Mouse (Mus musculus) forebrain, postnatal 0 days (tissue): ENCODE measurements around the gene Sele. TPM values are rescaled to one million over a fixed set of nuclear protein-coding genes. Genes with fewer than 3 reads are reported as not detected.

Source experiments
- ATAC-seq: fragments of 200-750 bp; cut with Nextera tagmentation; 2 replicates; pipeline ENCODE4 v1.8.0; 2017; ENCODE audit warnings: mild to moderate bottlenecking, moderate library complexity
- DNase-seq: peaks from one replicate; pipeline ENCODE4 v3.0.0-alpha.2; 2015
- H3K27ac ChIP-seq: fragments of 300-500 bp; sonication (generic); 2 replicates; pipeline ENCODE4 v1.5.1; 2014; ENCODE audit warnings: low read depth, mild to moderate bottlenecking, antibody characterized with exemption, low read length, moderate library complexity, mixed read lengths
- H3K27me3 ChIP-seq: fragments of 300-500 bp; sonication (generic); 2 replicates; pipeline ENCODE4 v1.6.1; 2014; ENCODE audit warnings: mild to moderate bottlenecking, low read length, mixed read lengths; ENCODE audit not compliant: insufficient read depth
- H3K36me3 ChIP-seq: fragments of 300-500 bp; sonication (generic); 2 replicates; pipeline ENCODE4 v1.6.1; 2014; ENCODE audit warnings: mild to moderate bottlenecking, moderate library complexity; ENCODE audit not compliant: insufficient read depth
- H3K4me1 ChIP-seq: fragments of 300-500 bp; sonication (generic); 2 replicates; pipeline ENCODE4 v1.6.1; 2014; ENCODE audit warnings: antibody characterized with exemption; ENCODE audit not compliant: insufficient read depth
- H3K4me2 ChIP-seq: fragments of 300-500 bp; sonication (generic); 2 replicates; pipeline ENCODE4 v1.6.1; 2014; ENCODE audit warnings: low read depth, mild to moderate bottlenecking, moderate library complexity
- H3K4me3 ChIP-seq: fragments of 300-500 bp; sonication (generic); 2 replicates; pipeline ENCODE4 v1.5.1; 2014; ENCODE audit warnings: low read depth, low read length, mixed read lengths
- H3K9ac ChIP-seq: fragments of 300-500 bp; sonication (generic); 2 replicates; pipeline ENCODE4 v1.6.1; 2014; ENCODE audit warnings: mild to moderate bottlenecking
- H3K9me3 ChIP-seq: fragments of 300-500 bp; sonication (generic); 2 replicates; pipeline ENCODE4 v1.6.1; 2016; ENCODE audit warnings: low read length
- CTCF ChIP-seq: sonication (generic); IDR thresholded peaks from 2 replicates; pipeline ENCODE4 v1.5.1; 2016; ENCODE audit warnings: antibody characterized with exemption, control low read depth, low read depth
- whole genome bisulfite sequencing: fragments of 180-500 bp; shearing (Covaris S2); extraction: QIAGEN DNeasy Blood & Tissue Kit; methylation state at CpG from one replicate; pipeline ENCODE4 v1.1.7; 2014; 5-methylcytosine and 5-hydroxymethylcytosine counted together
- polyA plus RNA-seq: library from polyadenylated mRNA; unstranded; fragments of >200 nt; fragmentation: Nextera tagmentation; extraction: Ambion mirVana; gene quantifications from 2 replicates; pipeline ENCODE4 v1.2.1, GENCODE M21; 2015
- total RNA-seq: library from RNA; depleted of rRNA; stranded (reverse); fragments of >200 nt; gene quantifications from 2 replicates; pipeline ENCODE4 v1.2.3, GENCODE M21; 2014

The Sele gene
- total and polyA plus RNA-seq, 2 experiments from 2014 or later = not detected

DNA sequence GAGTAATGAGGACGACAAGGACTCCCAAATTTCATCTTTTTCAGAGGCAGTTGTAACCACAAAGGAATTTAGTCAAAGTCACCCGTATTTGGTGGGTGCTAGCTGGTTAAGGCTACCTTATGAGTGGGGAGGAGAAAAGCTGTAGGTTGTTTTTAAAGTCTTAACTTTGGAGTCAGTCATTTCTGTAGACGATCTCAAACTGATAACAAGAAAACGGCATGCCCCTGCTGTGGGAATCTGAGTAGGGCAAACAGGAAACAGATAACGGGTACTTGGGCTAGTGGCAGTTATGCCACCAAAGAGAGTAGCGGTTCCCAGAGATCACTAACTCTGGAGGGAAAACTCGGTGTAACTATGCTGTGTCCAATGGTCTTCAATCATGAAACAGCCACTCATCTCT, 25.8 kb downstream of the Sele start:
- no peaks in the 10 kb centered on the region for H3K27me3 ChIP-seq
- WGBS = 92% methylated on average over 7 of the region's 7 CpGs

GRCm38 (mm10) chr1:164074606-164075140, 26.6 kb downstream of the Sele start:
- 88% methylated on average over 2 of the region's 2 CpGs for WGBS
- no peaks in the 10 kb centered on the region for H3K27me3 ChIP-seq
- ATAC-seq (no peak), DNase-seq (no peak)
- no peak for TF ChIP-seq CTCF
- no peaks in the 10 kb centered on the region for H3K4me1 ChIP-seq
- no peak overlapping the region for H3K4me3 ChIP-seq
- H3K9ac ChIP-seq = no peak overlapping the region
- no peak overlapping the region for H3K4me2 ChIP-seq
- H3K36me3 ChIP-seq = no peaks in the 10 kb centered on the region
- H3K27ac ChIP-seq = no peak overlapping the region
- H3K9me3 ChIP-seq = no peaks in the 10 kb centered on the region

More for the DNA sequence above, 25.8 kb downstream of the Sele start:
- Histone ChIP-seq H3K36me3 (no peaks in the 10 kb centered on the region), H3K4me3 (no peak overlapping the region), H3K9me3 (no peaks in the 10 kb centered on the region), H3K9ac (no peak overlapping the region), H3K4me2 (no peak overlapping the region), H3K4me1 (no peaks in the 10 kb centered on the region), H3K27ac (no peak overlapping the region)
- ATAC-seq (no peak), DNase-seq (no peak)
- no peak for TF ChIP-seq CTCF

DNA sequence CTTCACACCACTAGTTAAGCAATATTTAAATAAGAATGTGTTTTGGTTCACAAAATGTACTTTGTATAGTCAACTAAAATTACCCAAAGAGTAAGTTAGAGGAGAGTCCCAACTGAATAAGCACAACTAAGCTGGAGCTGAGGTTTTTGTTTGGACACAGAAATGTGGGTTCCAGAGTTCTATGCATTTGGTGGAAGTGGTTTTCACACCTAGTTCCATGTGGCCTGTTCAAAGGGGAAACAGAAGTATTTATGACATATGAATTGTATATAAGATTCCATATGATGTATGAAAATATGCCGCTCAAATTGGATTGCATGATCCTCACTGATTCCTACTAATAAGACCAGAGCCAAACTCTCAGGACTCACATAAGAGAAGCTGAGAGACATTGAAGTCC, 27.4 kb downstream of the Sele start:
- Histone ChIP-seq H3K4me3 (no peak overlapping the region), H3K36me3 (no peaks in the 10 kb centered on the region), H3K9me3 (no peaks in the 10 kb centered on the region), H3K9ac (no peak overlapping the region), H3K4me1 (no peaks in the 10 kb centered on the region), H3K27ac (no peak overlapping the region), H3K4me2 (no peak overlapping the region), H3K27me3 (no peaks in the 10 kb centered on the region)
- ATAC-seq (no peak), DNase-seq (no peak)
- no peak for TF ChIP-seq CTCF
- WGBS = 95% methylated on average over 1 of the region's 1 CpGs

DNA sequence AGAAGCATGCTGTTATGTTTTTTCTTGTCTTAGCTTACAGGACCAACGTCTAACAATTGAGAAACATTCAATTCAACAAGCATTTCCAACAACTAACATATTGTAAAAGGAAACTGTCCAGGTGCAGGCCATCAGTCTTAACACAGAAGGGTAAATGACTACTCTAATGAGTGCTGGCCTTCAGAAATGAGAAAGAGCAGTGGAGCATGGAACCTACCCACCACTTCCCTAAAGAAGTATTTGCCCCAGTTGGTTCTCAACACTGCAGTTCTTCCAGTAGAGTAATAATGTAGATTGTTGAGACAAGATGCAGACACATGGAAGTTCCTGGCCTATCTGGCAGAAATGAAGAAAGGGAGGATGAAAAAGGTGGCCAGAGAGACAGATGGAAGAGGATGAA, 28.4 kb downstream of the Sele start:
- Histone ChIP-seq H3K4me1 (no peaks in the 10 kb centered on the region), H3K27ac (no peak overlapping the region), H3K9ac (no peak overlapping the region), H3K4me2 (no peak overlapping the region), H3K9me3 (no peaks in the 10 kb centered on the region), H3K36me3 (no peaks in the 10 kb centered on the region), H3K4me3 (no peak overlapping the region), H3K27me3 (no peaks in the 10 kb centered on the region)
- DNase-seq = no peak
- 64% methylated on average over 1 of the region's 1 CpGs for WGBS
- no peak for TF ChIP-seq CTCF
- no peak for ATAC-seq

- ATAC-seq (no peak), DNase-seq (no peak)
- WGBS = 90% methylated on average over 3 of the region's 3 CpGs
Observed at GRCm38 (mm10) chr1:164077031-164077430, 29.0 kb downstream of the Sele start.

DNA sequence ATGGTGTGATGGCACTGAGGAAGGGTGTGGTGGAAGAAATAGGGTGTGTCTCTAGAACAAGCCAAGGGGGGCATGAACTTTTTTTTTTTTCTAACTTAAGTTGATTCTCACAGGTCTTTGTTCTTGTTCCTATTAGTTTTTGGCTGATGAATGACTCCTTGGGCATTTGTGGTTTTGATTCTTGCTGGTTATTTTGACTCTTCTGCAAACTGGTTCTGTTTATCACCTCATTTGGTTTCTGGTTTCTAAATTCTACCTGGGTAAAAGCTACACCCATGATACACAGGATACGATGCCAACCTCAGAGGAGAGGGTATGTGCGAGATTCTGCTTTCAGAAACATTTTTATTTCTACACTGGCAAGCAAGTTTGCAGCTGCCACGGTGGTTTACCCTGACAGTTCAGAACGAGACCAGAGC, 30.3 kb downstream of the Sele start:
- no peak overlapping the region for H3K4me3 ChIP-seq
- WGBS = 89% methylated on average over 4 of the region's 4 CpGs
- H3K27me3 ChIP-seq = no peaks in the 10 kb centered on the region
- H3K4me2 ChIP-seq = no peak overlapping the region
- H3K4me1 ChIP-seq = no peaks in the 10 kb centered on the region
- no peak for TF ChIP-seq CTCF
- H3K36me3 ChIP-seq = no peaks in the 10 kb centered on the region
- no peak for DNase-seq
- no peak overlapping the region for H3K27ac ChIP-seq
- ATAC-seq = no peak
- no peaks in the 10 kb centered on the region for H3K9me3 ChIP-seq
- no peak overlapping the region for H3K9ac ChIP-seq

More at GRCm38 (mm10) chr1:164077031-164077430, 29.0 kb downstream of the Sele start:
- Histone ChIP-seq H3K4me1 (no peaks in the 10 kb centered on the region), H3K4me2 (no peak overlapping the region), H3K27me3 (no peaks in the 10 kb centered on the region), H3K27ac (no peak overlapping the region), H3K36me3 (no peaks in the 10 kb centered on the region), H3K9ac (no peak overlapping the region), H3K4me3 (no peak overlapping the region), H3K9me3 (no peaks in the 10 kb centered on the region)
- no peak for TF ChIP-seq CTCF

- DNase-seq (no peak), ATAC-seq (no peak)
Observed at GRCm38 (mm10) chr1:164079091-164079490, 31.1 kb downstream of the Sele start.

More at GRCm38 (mm10) chr1:164079091-164079490, 31.1 kb downstream of the Sele start:
- Histone ChIP-seq H3K4me1 (no peaks in the 10 kb centered on the region), H3K4me3 (no peak overlapping the region), H3K4me2 (no peak overlapping the region), H3K9ac (no peak overlapping the region), H3K9me3 (no peaks in the 10 kb centered on the region), H3K27ac (no peak overlapping the region), H3K36me3 (no peaks in the 10 kb centered on the region), H3K27me3 (no peaks in the 10 kb centered on the region)
- no peak for TF ChIP-seq CTCF
- 89% methylated on average over 11 of the region's 11 CpGs for WGBS
